Mouse (Mus musculus) adipocyte (in vitro differentiated cells): ENCODE measurements at regions not wholly inside any gene's neighbourhood (a gene's known extent, or its start where the extent isn't known, plus 50 kb on each side); places are given as distances from the start of the nearest gene placed in this dataset.

Experiments
- DNase-seq: peaks from one replicate; pipeline ENCODE4 v3.0.0-alpha.2; 2016; ENCODE audit warnings: low spot score

DNA sequence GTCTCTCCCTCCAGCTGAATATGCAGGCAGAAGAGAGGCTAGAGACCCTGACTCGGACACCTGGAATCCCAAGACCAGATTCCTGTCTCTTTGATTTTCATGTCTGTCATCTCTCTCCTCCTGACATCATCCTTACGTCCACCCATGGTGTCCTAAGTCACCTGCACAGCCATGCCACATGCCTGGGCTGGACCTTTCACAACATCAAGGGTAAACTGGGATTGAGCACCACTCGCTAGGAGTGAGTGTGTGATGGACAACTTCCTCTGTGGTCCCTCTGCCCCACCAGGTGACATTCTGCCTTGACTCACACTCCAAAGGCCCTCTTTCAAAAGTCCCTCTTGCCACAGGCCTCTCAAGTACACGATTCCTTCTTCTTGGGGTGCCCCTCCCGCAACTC lies 244.1 kb downstream of the Bcl11b start:
- no peak for DNase-seq

DNA sequence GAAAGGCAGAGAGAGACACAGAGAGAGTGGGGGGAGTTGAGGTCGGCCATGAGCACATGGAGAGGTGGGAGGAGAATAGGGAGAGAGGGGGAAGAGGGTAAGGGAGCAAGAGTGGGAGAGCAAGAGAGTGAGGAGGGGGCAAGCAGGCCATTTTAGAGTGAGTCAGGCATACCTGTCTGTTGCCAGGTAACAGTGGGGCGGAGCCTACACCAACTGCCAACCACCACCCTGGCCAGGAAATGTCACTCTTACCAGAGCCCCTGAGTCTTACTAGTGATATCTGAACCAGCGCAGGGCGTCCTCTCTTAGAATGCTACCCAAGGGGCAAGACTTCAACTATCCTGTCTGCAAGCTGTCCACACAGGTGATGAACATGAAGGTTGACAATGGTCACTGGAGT lies 243.5 kb downstream of the Bcl11b start:
- DNase-seq, result no peak

DNA sequence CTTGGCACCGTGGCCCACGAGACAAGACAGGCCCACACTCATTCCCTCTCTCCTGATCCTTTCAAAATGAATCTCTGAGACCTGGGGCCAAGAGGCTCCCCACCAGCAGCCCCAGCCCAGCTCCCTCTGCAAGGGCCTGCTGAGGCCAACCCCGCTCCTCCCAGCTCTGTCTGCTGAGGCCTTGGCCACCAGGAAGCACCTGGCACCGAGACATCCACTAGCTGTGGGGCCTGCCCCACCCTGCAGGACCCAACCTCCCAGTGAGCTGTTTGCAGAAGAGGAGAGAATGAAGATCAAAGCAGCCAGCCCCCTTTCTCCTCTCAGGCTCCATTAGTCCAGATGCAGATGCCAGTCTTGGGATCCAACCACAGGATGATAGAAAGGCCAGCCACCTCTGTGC lies 241.3 kb downstream of the Bcl11b start:
- DNase-seq, result no peak

DNA sequence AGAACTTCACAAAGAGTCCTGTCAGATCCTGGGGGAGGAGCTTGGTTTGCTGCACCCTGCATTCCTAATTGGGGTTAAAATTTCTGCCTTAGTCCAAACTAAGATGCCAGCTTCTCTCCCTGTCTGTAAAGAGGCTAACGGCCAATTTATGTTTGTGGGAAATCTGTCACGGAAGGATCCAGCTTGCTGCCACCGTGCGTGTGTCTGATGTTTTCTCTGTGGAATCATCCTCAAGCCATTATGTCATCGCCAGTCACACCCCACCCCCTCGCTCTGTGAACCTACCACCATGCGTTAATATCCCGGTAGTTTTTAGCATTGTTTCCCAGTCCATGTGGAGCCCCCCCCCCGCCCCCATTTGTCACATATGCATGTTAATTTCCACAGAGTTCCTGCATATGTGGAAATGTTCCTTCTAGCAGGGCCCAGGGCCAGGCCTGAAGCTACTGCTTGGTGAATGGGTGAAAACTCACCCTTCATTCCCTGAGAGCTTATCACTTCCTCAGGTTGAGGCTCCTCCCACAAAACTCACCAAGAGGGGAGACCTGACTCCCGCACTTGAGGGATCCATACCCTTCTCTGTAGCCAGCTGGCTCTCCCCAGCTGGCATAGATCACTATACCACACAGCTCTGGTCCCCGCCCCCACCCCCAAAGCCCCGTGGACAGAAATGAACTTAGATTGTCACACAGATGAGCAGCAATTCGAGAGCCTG lies 233.4 kb downstream of the Bcl11b start:
- DNase-seq, result no peak

DNA sequence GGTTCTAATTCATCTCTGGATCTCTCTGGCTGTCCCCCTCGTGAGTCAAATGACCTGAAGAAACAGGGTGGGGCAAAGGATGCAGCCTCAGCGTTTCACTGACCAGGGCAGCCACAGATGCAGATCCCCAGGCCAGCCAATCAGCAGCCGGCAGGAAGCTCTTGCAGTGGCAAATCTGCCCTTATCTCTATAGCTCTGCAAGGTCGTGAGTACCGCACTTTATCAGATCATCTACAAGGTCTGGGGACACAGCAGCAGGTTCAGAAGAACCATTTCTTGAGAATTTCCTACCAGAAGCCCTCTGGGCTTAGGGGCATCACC lies 232.9 kb downstream of the Bcl11b start:
- no peak for DNase-seq

DNA sequence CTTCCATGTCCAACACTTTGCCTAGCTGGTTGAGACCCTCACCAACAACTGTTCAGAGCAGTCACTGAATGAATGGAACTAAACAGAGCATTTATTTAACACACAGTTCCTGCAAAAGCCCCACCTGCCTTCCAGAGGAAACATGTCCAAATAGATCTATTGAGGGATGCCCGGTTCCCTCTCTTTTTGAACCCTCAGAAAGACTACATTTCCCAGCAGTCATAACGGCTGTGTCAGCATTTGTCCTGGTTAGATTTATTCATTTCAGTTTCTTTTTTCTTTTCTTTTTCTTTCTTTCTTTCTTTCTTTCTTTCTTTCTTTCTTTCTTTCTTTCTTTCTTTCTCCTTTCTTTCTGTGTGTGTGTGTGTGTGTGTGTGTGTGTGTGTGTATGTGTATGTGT lies 232.1 kb downstream of the Bcl11b start:
- no peak for DNase-seq

DNA sequence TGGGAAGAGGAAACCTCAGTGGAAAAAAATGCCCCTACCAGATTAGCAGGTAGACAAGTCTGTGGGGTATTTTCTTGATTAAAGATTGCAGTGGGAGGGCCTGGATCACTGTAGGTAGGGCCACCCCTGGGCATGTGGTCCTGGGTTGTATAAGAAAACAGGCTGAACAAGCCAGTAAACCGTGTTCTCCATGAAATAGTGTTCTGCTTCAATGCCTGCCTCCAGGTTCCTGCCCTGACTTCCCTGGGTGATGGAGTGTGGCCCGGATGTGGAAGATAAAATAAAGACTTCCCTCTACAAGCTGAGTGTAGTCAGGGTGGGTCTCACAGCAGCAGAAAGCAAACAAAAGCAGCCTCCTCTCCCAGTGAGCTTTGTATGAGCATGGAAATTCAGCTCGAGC lies 231.6 kb downstream of the Bcl11b start:
- DNase-seq, result no peak

DNA sequence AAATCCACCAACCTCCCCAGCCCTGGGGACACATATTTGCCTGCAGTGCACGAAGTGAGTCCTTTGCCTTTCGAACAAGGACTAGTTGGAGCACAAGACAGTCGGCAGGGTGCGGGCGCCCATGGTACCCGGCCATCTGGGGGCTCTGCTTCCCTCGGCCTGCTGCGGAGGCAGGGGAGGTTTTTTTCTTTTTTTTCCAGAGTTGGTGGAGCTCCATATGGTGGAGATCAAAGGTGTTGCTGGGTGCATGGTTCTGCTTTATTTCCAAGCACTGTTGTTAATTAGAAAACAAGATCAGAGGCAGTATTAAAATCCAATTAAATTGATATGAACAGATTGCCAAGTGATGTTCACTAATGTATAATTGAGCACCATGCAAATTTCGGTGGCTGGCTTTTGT lies 225.4 kb downstream of the Bcl11b start:
- DNase-seq, result no peak

DNA sequence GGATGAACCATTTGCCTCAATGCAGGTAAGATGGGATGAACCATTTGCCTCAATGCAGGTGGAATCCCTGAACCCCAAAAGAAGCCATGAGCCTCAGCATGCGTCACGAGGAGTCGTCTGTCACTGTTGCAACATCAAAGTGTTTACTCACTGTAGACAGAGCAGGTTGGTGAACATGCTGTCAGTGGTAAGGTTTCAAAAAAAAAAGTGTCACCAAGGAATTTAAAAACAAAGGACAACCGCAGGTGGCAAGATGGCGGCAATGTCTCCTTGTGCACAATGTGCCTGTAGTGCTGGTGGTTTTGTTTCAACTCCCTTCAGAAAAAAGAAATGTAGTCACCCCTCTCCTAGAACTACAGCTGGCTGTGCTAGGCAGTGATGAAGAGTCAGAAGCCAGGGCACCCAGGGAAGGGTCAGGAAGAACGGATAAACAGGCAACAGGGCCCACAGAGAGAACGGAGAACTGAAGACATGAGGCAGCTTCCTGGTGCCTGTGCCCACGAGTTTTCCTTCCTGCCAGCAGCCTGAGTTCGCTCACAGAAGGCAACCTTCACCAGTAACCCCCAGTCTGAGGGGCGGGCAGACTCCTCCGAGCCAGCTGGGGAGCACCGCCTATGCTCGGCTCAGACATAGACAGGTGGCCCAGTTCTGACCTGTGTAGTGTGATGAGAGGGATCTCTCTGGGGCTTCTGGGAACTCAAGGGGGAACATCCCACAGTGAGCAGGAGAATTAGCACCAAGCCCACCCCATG lies 223.9 kb downstream of the Bcl11b start:
- DNase-seq, result no peak

DNA sequence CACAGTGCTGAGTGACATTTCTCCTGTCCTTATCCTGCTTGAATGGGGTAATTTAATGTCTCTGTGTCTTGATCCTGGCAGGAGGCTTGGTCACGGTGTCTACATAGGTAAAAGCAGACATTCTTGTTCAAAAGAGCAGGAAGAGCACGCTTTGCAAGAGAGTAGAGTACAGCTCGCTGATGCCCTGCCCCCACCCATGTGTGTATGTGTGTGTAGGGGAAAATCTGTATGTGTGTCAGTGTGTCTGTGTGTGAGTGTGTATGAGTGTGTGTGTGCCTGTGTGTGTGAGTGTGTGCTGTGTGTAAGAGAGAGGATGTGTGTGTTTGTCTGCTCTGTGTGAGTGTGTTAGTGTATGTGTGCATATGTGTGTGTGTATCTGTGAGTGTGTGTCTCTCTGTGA lies 221.3 kb downstream of the Bcl11b start:
- DNase-seq, result no peak

DNA sequence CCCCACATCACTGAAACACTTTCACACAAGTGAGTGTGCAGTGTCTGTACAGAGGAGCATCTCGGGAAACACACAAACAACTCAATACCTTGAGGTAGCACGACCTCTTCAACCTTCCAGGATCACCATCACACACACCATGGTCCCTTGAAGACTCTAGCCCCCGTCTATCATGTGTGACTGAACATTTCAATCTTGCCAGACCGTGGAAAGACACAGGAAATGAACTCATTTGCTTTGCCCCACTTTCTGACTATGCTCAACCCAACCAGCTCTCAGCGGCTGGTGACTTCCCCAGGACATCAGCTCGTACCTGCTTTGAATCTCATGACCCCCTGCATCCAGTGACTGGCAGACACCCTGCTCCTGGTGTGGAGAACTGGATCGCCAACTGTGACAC lies 219.6 kb downstream of the Bcl11b start:
- DNase-seq, result no peak

DNA sequence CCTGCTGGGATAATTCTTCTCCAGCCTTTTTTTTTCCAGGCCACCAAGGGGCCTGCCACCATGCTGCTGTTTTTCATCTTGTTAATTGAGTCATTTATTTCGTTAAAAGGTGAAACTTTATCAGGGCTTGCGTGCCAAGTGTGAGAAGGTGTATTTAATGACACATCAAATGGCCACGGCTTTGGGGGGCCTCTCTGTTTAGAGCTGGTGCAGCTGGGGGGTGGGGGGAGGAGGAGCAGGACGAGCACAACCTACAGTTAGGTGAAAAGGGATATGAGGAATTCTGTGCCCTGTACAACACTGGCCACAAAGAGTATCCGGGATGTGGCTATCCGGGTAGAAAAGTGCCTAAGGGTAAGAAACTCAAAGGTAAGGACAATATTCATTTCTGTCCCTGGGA lies 213.6 kb downstream of the Bcl11b start:
- DNase-seq, result no peak

DNA sequence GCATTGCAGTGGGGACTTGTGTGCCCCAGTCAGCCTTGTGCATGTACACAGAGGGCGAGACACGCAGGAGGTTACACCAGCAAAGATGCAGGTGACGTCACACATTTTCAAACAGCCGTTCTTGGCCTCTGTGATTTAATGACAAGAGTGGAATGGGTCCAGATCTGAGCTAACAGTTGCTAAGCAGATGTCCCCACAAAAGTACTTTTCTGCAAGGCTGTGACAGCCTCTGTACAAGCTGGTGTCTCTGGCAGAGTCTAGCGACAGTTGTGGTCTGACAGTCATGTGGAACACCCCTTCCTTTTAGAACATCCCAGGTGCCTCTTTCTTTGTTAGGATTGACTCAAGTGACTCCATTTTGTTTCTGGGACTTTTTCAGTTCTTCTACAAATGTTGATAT lies 203.1 kb downstream of the Bcl11b start:
- no peak for DNase-seq

DNA sequence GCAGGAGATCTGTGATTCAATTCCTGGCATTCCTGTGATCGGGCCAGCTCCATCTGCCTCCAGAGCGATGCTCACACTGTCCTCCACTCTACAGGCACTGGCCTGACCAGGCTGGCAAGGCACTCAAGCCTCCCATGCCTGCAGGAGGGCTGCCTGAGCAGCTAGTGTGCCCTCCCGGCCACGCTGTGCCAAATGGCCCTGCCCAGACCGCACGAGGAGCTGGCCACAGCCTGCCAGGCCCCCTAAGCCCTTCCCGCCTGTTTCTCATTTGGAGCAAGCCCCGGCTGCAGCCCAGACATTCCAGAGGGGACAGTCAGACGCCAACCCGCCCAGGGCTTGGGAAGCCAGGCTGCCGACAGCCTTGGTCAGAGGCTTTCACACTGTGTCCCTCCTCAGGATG lies 195.8 kb downstream of the Bcl11b start:
- no peak for DNase-seq

DNA sequence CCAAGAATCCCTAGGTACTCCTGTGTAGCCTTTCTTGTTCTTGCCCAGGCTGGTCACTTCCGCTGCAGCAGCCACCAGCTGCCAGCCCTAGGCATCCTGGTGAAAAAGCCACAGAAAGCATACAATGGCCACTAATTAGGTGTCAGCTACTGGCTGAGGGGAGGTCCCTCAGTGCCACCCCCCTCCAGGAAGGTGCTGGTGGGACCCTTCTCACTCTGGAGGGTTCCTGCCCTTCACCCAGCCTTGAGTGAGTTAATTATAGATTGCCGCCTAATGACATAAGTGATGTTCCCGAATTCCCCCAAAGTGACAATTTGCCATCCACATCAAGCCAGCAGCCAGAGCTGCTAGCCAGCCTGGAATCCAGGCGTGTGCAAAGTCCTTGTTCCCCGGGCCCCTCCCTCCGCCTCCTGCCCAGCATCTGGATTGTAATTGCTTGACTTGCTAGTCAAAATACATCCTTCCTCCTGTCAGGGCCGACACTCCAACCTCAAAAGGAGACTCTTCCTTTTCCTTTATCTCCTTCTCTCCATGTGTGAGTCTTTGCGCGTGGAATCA lies 195.2 kb downstream of the Bcl11b start:
- DNase-seq, result no peak

DNA sequence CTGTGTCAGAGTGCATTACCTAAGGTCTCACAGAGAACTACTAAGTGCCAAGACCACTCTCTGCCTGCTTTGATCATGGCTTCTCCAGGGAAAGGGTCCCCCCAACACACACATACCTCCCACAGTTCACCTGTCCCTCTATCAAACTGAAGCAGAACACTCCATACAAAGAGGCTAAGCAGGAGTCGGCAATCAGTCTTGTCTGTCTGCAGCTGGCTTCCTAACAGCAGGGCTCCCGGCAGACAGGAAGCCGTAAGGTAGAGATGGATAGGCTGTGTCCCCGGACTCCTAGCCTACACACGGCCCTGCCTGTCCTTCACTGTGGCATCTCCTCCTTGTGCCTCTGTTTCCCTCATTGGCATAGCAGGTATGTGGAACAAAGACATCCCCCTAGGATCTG lies 192.2 kb downstream of the Bcl11b start:
- no peak for DNase-seq

DNA sequence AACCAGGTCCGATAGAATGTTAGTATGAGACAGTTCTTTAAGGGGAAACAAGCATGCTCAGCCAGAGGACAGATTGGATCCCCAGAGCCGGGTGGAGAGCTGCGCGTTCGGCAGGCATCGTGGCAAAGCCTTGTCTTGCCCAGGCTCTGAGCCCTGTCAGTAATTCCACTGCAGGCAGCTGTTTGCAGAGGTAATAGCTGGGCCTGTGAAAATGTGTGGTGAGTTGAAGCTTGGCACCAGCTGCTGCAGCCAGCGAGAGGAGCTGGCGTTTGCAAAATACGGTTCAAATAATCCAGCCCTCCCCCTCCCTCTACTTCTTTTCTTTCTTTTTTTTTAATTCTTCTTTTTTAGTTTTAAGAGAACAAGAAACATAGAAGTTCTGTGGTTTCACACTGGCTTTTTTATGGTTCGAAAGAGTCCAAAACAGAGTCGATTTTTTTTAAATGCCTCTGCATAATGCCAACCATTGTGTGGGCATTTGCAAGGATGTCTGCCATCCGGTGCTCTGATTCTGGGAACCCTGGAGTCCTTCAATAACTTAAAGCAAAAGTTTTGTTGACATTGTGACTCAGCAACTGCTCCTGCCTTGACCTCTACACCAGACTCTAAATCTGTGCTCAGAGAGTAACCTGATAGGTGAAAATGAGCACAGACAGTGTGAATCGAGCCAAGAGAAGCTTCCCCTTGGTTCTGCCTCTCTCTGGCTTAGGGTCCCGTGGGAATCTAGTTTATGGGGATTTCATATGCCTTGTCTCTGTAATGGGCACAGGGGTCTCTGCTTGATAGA lies 190.7 kb downstream of the Bcl11b start:
- peak; percentile 17 for DNase-seq

DNA sequence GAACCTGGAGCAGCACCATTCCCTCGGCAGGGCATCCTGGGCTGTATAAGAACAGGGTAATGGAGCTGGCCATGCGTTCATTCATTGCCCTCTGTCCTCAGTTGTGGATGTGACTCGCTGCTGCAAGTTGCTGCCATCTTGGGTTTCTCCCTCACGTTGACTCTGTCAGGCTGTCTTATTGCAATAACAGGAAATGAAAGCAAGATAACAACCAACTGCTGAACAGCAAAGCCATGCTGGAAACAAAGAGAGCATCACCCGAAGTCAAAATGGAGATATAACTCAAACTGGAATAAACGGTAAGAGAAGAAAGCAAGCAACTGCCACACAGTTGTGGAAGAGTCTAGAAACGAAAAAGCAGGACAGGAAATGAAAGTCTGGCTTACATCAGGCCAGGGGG lies 188.5 kb downstream of the Bcl11b start:
- no peak for DNase-seq

DNA sequence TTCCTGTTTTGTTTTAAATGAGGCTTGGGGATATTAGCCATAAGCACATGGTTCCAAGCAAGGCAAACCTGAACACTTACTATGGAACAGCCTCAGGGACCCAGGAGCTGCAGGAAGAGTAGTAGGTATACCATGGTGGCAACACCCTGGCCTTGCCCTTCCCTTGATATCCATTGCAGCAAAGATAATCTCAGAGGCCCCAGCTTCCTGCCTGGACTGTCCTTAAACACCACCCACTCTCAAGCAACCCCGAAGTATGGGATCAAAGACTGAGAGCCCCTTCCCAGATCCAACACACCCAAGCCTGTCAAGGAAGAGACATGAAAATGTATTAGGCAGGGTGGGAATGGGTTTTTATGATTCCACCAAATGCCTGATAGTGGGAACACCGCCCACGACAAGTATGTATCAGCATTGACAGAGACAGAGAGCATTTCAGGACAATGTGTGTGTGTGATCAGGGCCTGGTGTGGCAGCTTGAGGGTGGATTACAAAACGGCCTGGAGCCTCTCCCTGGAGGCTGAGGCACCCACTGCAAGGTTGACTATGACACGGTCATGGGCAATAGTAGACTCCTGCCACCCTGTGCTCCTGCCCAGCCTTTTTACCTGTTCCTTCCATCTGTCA lies 179.5 kb downstream of the Bcl11b start:
- DNase-seq, result no peak

DNA sequence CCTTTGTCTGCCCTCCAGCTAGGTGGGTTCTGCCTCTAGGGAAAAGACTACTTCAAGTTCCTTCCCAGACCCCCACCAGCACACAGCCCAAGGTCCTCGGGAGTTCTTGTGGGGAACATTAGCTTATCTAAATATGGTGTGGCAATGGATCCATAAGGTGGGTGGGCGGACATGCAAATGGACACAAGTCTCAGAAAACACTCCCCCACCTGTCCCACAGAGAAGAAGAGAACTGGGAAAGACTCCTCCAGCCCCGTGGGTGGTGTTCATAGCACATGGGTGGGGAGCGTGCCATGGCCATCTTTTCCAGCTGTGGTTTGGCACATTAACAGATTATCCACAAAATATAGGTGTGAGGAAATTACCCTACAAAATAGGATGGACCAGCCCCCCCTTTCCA lies 177.5 kb downstream of the Bcl11b start:
- DNase-seq, result no peak

DNA sequence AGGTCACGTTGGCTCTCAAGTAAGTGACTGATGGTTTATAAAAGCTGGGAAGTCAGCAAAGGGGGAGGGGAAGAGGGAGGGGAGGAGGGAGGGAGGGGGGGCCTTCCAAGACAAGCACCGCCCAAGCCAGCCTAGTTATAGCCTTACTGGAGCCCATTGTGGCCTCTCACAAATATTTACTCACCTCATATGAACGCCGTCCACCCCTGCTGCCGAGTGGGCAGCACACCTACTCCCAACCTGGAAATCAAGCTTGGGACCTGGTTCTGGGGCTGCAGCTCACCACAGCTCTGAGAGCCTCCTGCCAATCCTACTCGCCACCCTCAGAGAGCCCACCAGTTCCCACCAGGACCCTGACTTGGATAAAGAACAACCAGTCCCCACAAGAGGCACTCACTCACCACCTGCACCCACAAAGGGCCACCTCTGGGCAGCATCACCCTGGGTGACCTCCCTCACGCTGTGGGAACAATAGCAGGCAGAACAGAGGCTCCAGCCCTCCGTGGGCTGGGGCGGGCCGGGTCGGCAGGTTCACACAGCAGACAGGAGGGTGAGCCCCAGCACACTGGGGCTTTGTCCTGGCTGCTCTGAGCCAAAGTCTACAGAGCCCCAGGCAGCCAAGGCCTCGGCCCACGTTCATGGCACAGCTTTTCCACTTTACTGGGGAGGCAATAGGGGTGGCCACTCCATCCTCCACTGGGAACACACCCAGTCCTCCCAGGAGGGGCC lies 171.8 kb downstream of the Bcl11b start:
- DNase-seq, result no peak

DNA sequence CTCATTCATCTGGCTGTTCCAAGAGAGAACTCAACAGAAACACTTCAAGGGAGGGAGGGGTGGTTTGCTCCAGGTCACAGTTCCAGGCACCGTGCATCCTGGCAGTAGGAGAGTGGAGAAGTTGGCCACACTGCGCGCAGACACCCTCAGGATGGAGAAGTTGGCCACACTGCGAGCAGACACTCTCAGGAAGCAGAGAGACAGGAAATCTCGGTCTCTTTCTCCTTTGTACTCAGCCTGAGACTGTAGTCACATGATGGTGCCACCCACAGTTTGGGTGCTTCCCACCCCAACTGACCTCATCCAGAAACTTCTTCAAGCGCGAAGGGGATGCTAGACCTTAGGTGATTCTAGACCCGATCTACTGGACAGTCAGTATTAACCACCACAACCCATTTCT lies 170.4 kb downstream of the Bcl11b start:
- no peak for DNase-seq
